Mouse (Mus musculus) megakaryocyte, adult 5-6 weeks (primary cell): ENCODE results near the gene Gm36028. TPM values are rescaled to one million over a fixed set of nuclear protein-coding genes. Genes with fewer than 3 reads are reported as not detected.

Experiments used
- ATAC-seq: 2 replicates; pipeline ENCODE4 v1.8.0; 2016; ENCODE audit warnings: mild to moderate bottlenecking, inconsistent platforms; ENCODE audit not compliant: poor library complexity, severe bottlenecking
- total RNA-seq, 2 experiments: library from RNA; stranded (forward) in 1 of 2; stranded (reverse) in 1 of 2; fragments of 153-499, 151-499 nt in 1 of 2; fragments of 221-1000, 200-1000 nt in 1 of 2; gene quantifications; 2 replicates each; pipeline versions ENCODE4 v1.2.3 to v1.2.4; 2015 to 2017

The Gm36028 gene
- total RNA-seq, 2 experiments from 2014 or later, result not detected

GRCm38 (mm10) chr16:37863876-37864275, 2.9 kb upstream of the Gm36028 start:
- no peak for ATAC-seq

GRCm38 (mm10) chr16:37860213-37860612, 733 bp downstream of the Gm36028 start:
- ATAC-seq, result no peak

- no peak for ATAC-seq
These were observed 3.5 kb downstream of the Gm36028 start for GRCm38 (mm10) chr16:37857495-37857894.

GRCm38 (mm10) chr16:37856327-37856726, 4.6 kb downstream of the Gm36028 start:
- peak; percentile 59 for ATAC-seq

DNA sequence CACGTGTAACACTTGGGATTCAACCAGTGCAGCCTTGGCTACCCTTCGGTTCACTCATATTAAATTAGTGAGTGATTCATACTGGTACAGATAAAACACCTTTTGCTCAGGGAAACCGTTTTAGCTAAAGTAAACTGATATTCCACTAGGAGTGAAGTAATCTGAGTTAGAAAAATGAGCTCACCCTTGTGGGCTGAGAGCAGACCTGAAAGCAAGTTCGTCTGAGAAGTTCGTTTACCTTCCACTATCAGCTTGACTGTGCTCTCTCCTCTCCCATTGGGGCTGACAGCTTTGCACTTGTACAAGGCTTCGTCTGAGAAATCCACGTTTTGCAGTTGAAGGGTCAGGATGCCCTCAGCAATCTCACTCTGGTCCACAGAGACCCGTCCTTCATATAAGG, 5.4 kb downstream of the Gm36028 start:
- ATAC-seq, result no peak

GRCm38 (mm10) chr16:37854593-37854992, 6.4 kb downstream of the Gm36028 start:
- peak; percentile 61; the same call in 1 of the 2 replicates for ATAC-seq

DNA sequence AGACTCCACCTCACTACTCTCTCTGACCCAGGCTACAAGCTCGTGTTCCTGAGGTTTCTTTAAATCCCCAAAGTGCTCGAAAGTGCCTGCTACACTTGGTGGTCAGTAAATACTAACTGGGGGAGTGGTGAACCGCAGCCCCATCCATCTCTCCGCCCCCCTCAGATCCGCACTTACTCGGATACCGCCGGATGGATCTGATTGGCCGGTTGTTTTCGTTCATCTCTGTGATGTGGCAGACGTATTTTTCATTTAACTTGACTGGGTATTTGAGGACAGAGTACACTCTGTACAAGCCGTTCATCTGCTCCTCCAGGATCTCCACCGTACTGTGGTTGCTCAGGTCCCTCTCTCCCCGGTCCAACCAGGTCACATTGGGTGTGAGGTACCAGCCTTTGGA, 6.9 kb downstream of the Gm36028 start:
- ATAC-seq, result 0 out of 2 replicates have a peak, but pooled peaks have one; percentile 14

DNA sequence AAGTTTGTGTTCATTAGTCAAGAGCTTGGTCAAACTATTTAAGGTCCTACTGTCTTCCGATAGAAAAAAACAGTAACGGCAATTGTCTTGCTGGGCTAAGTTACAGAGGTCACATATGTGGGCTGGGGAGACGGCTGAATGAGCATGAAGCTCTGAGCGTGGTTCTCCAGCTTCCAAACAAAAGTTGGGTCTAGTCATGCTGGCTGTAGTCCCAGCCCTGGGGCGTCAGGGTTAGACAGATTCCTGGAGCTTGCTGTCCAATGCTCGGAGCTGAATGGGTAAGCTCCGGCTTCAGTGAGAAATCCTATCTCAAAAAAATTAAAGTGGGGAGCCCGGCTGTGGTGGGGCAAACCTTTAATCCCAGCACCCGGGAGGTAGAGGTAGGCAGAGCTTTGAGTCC, 7.7 kb downstream of the Gm36028 start:
- ATAC-seq, result no peak

DNA sequence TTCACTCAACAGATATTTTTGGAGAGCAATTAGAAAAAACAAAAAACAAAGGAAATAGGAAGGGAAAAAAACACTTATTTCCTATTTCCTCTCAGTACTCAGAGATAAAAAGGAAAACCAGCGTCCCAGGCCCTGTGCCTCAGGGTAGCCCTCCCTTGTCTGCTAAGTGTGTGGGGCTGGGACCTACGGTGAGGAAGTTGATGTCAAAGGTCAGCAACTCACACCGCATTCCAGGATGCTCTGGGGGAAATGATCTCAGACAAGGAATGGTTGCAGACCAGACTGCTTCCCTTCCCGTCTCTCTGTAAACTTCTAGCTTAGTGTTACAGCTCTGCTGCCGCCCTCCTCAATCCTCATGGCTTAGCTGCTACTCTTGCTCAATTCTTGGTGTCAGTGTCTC, 9.6 kb downstream of the Gm36028 start:
- no peak for ATAC-seq

DNA sequence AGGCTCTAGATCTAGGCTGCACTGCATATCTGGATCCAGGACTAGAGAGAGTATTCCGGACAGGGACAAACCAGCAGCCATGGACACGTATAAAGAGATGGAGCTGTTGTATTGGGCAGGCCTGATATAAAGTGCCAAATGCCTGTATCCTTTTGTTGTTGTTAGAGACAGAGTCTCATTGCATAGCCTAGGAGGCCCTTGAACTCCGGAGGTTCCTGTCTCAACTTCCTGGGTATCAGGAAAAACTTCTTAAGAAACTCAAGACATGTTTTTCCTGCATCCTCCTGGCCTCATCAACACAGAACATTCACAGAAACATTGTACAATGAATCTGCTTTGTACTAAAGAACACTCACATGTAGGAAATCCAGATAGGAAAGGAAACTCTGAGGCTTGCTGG, 13.9 kb downstream of the Gm36028 start:
- ATAC-seq, result no peak

- no peak for ATAC-seq
These were observed 15.6 kb downstream of the Gm36028 start for GRCm38 (mm10) chr16:37845202-37845925.

GRCm38 (mm10) chr16:37843740-37844139, 17.2 kb downstream of the Gm36028 start:
- no peak for ATAC-seq

- no peak for ATAC-seq
These were observed 18.5 kb downstream of the Gm36028 start for GRCm38 (mm10) chr16:37842439-37842838.

DNA sequence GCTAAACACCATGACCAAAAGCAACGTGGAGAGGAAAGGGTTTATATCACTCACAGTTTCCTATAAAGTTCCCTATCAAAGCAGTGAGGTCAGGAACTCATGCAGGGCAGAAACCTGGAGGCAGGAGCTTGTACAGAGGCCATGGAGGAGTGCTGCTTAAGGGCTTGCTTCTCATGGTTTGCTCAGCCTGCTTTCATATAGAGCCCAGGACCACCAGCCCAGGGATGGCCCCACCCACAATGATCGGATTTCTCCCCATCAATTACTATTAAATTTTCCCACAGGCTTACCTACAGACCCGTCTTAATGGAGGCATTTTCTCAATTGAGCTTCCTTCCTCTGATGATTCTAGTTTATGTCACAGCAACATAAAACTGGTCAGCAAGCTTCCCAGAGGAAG, 23.4 kb downstream of the Gm36028 start:
- no peak for ATAC-seq

DNA sequence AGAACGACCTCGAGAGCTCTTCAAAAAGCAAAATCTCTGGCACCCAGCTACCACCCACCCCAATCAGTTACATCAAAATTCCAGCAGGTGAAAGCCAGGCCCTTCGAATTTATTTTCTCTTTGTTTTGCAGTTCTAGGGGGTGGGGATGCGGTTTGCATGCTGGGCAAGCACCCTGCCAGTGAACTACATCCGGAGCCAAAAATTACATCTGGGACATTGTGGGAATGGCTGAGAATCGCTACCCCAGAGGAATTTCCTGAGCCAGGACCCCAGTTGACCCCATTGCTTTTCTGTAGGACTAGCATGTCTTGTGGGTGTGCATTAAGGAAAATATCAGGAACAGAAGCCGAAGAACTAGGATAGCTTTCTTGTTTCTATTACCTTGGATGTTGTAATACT, 29.9 kb downstream of the Gm36028 start:
- ATAC-seq, result no peak

- no peak for ATAC-seq
These were observed 34.7 kb downstream of the Gm36028 start for GRCm38 (mm10) chr16:37826286-37826685.

DNA sequence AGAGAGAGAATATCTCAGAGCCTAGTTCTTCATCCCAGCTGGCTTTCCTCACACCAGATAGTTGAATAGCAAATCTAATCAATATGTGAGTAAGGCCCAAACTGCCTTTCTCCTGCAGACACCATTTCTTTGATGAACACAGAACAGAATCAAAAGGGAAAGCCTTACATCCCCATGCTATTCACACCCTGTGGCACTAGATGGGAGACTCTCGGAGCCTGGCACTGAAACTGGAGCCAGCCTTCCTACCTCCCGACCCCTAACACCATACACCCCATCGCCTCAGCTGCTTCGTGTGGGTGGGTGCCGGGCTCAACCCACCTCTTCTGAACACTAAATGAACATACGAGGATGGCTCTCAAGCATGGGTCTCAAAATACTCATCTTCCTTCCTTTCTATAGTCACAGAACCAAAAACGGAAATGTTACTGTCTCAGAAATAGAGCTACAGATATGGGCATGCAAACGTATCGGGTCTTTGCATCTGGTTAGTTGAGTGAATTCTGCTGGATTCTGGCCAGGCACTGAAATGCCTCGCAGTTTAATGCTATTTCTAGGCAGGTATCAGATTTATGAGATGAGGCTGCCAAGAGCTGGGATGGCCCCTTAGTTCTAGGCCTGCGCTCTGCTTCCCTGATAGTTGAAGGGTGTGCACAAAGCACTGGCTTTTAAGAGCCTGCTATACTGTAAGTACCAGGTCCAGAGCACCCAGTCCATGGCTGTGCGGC, 36.0 kb downstream of the Gm36028 start:
- no peak for ATAC-seq

DNA sequence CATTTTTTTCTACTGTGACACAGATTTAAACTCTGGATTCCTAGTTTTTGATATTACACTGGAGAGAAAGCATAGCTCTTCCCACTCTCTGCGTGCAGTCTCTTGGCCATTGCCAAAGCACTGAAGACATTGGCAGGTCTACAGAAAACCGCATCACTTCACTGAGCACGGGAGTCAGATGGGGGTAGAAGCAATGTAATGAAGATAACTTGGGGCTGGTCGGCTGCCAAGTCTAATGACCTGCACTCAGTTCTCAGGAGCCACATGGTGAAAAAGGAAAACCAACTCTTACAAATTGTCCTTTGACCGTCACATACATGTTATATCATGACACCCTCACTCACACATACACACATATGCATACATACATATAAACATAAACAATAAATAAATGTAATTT, 37.0 kb downstream of the Gm36028 start:
- no peak for ATAC-seq

- no peak for ATAC-seq
These were observed 43.0 kb downstream of the Gm36028 start for GRCm38 (mm10) chr16:37817986-37818385.

GRCm38 (mm10) chr16:37814383-37814971, 46.5 kb downstream of the Gm36028 start:
- peak; percentile 97 for ATAC-seq

DNA sequence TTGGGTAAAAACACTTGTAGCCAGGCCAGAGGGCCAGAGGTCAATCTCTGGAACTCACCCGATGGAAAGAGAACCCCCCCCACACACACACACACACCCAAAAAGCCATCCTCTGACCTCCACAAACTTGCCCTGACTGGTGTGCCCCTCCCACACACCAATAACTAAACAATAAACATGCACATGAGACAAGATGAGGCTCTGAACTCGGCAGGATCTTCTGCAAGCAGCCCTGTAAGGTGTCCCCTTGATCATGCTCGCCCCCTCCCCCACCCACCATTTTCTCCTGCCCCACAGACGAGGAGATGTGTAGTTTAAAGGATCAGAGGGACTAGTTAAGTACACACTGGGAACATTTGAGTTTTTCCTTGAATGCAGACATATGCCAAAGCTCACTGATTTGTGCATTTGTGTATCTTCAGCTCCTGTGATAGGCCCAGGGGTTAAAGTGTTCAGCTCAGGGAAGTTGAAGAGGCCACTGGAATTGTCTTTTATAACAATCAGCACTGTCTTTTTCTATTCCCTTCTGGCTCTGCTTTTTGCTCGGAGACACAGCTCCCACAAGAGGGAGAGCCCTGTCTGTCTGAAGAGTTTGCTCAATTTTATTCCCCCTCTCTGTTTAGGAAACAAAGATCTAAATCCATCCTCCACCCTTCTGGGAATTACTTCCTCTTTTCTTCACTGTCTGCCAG, 47.1 kb downstream of the Gm36028 start:
- no peak for ATAC-seq
